Mouse (Mus musculus): ENCODE data around the gene Plxdc1. TPM values are rescaled to one million over a fixed set of nuclear protein-coding genes. Genes with fewer than 3 reads are reported as not detected.

The Plxdc1 gene
- polyA plus RNA-seq, 1 experiment from 2014 or later = 1.8 TPM

GRCm38 (mm10) chr11:98005076-98005475 is 18.8 kb upstream of the Plxdc1 start:
- Histone ChIP-seq H3K27ac (no peak overlapping the region), H3K4me2 (ENCODE audit: low read length) (no peak overlapping the region), H3K27me3 (ENCODE audit: insufficient read depth, low read length) (0 out of 2 replicates have a peak, but pooled peaks cover 4% of the 10 kb centered on the region), H3K9ac (ENCODE audit: low read depth, low read length) (no peak overlapping the region), H3K36me3 (ENCODE audit: insufficient read depth, low read length) (0 out of 2 replicates have a peak, but pooled peaks cover 8% of the 10 kb centered on the region), H3K9me3 (replicated peaks; ENCODE audit: low read length) (no peaks in the 10 kb centered on the region), H3K4me3 (replicated peaks; ENCODE audit: low read depth, low read length) (no peak overlapping the region), H3K4me1 (replicated peaks; ENCODE audit: insufficient read depth, low read length) (peaks cover 8% of the 10 kb centered on the region)
- WGBS = 64% methylated on average over 13 of the region's 13 CpGs
- TF ChIP-seq CTCF (IDR thresholded peaks at IDR 0.05; ENCODE audit: low read depth) = no peak
- DNase-seq (ENCODE audit: low spot score) = no peak
- ATAC-seq (replicated peaks; ENCODE audit: low FRiP score, low read depth) = no peak

GRCm38 (mm10) chr11:98004161-98004560 is 17.9 kb upstream of the Plxdc1 start:
- no peak overlapping the region for H3K9ac ChIP-seq (ENCODE audit: low read depth, low read length)
- DNase-seq (ENCODE audit: low spot score) = no peak
- 70% methylated on average over 8 of the region's 8 CpGs for WGBS
- H3K27ac ChIP-seq = no peak overlapping the region
- TF ChIP-seq CTCF (IDR thresholded peaks at IDR 0.05; ENCODE audit: low read depth) = no peak
- H3K4me3 ChIP-seq (replicated peaks; ENCODE audit: low read depth, low read length) = no peak overlapping the region
- peaks cover 11% of the 10 kb centered on the region for H3K4me1 ChIP-seq (replicated peaks; ENCODE audit: insufficient read depth, low read length)
- 0 out of 2 replicates have a peak, but pooled peaks cover 4% of the 10 kb centered on the region for H3K36me3 ChIP-seq (ENCODE audit: insufficient read depth, low read length)
- ATAC-seq (replicated peaks; ENCODE audit: low FRiP score, low read depth) = no peak
- H3K9me3 ChIP-seq (replicated peaks; ENCODE audit: low read length) = no peaks in the 10 kb centered on the region
- no peak overlapping the region for H3K4me2 ChIP-seq (ENCODE audit: low read length)
- 0 out of 2 replicates have a peak, but pooled peaks cover 4% of the 10 kb centered on the region for H3K27me3 ChIP-seq (ENCODE audit: insufficient read depth, low read length)

DNA sequence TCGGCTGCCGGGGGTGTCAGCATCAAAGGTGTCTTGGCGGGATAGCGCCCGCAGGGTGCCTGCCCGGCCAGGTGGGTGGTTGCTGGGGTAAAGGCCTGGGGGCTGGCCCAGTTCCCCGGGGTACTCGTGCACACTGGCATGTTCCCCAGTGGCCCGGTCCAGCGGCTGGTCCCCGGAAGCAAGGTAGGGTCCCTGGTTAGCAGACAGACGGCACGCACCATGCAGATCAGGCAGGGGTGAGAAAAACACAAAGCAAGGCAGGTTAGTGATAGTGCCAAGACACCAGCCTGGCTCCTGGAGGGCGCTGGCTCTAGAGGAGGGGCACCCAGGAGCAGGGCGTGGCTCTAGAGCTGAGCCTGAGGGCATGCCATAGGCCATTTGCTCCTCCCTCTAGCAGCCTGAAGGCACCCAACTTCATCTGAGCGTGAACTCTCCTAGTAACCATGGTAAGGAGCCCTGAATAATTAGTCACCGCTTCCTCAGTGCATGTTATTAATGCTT is 17.0 kb upstream of the Plxdc1 start:
- 49% methylated on average over 17 of the region's 17 CpGs for WGBS
- H3K27ac ChIP-seq = no peak overlapping the region
- TF ChIP-seq CTCF (IDR thresholded peaks at IDR 0.05; ENCODE audit: low read depth) = no peak

DNA sequence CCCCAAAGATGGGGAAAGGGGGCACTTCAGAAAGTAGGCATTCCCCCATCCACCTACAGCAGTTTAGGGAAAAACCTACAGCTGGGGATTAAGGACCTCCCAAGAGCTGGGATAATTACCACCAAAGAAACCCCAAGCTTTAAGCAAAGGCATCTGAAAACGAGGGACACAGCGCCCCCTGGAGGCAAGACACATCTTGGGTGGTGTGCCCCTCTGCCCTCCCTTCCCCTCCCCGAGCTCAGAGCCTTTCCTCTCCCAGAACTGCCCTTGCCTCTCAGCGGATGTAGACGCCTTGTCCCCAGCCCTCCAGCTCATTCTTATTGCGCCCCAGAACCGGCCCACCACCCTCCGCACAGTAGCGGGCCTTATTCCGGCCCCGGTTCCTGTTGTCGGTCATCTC is 16.4 kb upstream of the Plxdc1 start:
- DNase-seq (ENCODE audit: low spot score) = peak; percentile 89
- Histone ChIP-seq H3K9me3 (replicated peaks; ENCODE audit: low read length) (no peaks in the 10 kb centered on the region), H3K36me3 (ENCODE audit: insufficient read depth, low read length) (0 out of 2 replicates have a peak, but pooled peaks cover 4% of the 10 kb centered on the region), H3K27ac (no peak overlapping the region), H3K4me1 (replicated peaks; ENCODE audit: insufficient read depth, low read length) (peaks cover 11% of the 10 kb centered on the region), H3K4me3 (replicated peaks; ENCODE audit: low read depth, low read length) (no peak overlapping the region), H3K4me2 (ENCODE audit: low read length) (peak overlapping the region; percentile 28; the same call in 1 of the 2 replicates), H3K27me3 (ENCODE audit: insufficient read depth, low read length) (0 out of 2 replicates have a peak, but pooled peaks cover 4% of the 10 kb centered on the region), H3K9ac (ENCODE audit: low read depth, low read length) (no peak overlapping the region)
- ATAC-seq (replicated peaks; ENCODE audit: low FRiP score, low read depth) = peak; percentile 23; the same call in 1 of the 2 replicates
- peak; percentile 83 for TF ChIP-seq CTCF (IDR thresholded peaks at IDR 0.05; ENCODE audit: low read depth)
- WGBS = 30% methylated on average over 12 of the region's 12 CpGs

More for the DNA sequence above, 17.0 kb upstream of the Plxdc1 start:
- Histone ChIP-seq H3K4me2 (ENCODE audit: low read length) (peak overlapping the region; percentile 28; the same call in 1 of the 2 replicates), H3K9ac (ENCODE audit: low read depth, low read length) (no peak overlapping the region), H3K4me3 (replicated peaks; ENCODE audit: low read depth, low read length) (no peak overlapping the region), H3K4me1 (replicated peaks; ENCODE audit: insufficient read depth, low read length) (peaks cover 11% of the 10 kb centered on the region), H3K27me3 (ENCODE audit: insufficient read depth, low read length) (0 out of 2 replicates have a peak, but pooled peaks cover 4% of the 10 kb centered on the region), H3K9me3 (replicated peaks; ENCODE audit: low read length) (no peaks in the 10 kb centered on the region), H3K36me3 (ENCODE audit: insufficient read depth, low read length) (0 out of 2 replicates have a peak, but pooled peaks cover 4% of the 10 kb centered on the region)
- DNase-seq (ENCODE audit: low spot score) (no peak), ATAC-seq (replicated peaks; ENCODE audit: low FRiP score, low read depth) (0 out of 2 replicates have a peak, but pooled peaks have one; percentile 16)

GRCm38 (mm10) chr11:98001986-98002385 is 15.7 kb upstream of the Plxdc1 start:
- Histone ChIP-seq H3K9ac (ENCODE audit: low read depth, low read length) (no peak overlapping the region), H3K4me1 (replicated peaks; ENCODE audit: insufficient read depth, low read length) (peaks cover 11% of the 10 kb centered on the region)

GRCm38 (mm10) chr11:98001351-98001824 is 15.1 kb upstream of the Plxdc1 start:
- Histone ChIP-seq H3K27ac (no peak overlapping the region), H3K9ac (ENCODE audit: low read depth, low read length) (no peak overlapping the region), H3K27me3 (ENCODE audit: insufficient read depth, low read length) (0 out of 2 replicates have a peak, but pooled peaks cover 4% of the 10 kb centered on the region), H3K9me3 (replicated peaks; ENCODE audit: low read length) (no peaks in the 10 kb centered on the region), H3K4me3 (replicated peaks; ENCODE audit: low read depth, low read length) (no peak overlapping the region), H3K4me2 (ENCODE audit: low read length) (no peak overlapping the region), H3K36me3 (ENCODE audit: insufficient read depth, low read length) (no peaks in the 10 kb centered on the region), H3K4me1 (replicated peaks; ENCODE audit: insufficient read depth, low read length) (peaks cover 11% of the 10 kb centered on the region)
- 36% methylated on average over 11 of the region's 11 CpGs for WGBS
- DNase-seq (ENCODE audit: low spot score) (no peak), ATAC-seq (replicated peaks; ENCODE audit: low FRiP score, low read depth) (no peak)
- TF ChIP-seq CTCF (IDR thresholded peaks at IDR 0.05; ENCODE audit: low read depth) = no peak

More at GRCm38 (mm10) chr11:98001986-98002385, 15.7 kb upstream of the Plxdc1 start:
- Histone ChIP-seq H3K4me2 (ENCODE audit: low read length) (no peak overlapping the region), H3K27ac (no peak overlapping the region), H3K27me3 (ENCODE audit: insufficient read depth, low read length) (0 out of 2 replicates have a peak, but pooled peaks cover 4% of the 10 kb centered on the region), H3K36me3 (ENCODE audit: insufficient read depth, low read length) (0 out of 2 replicates have a peak, but pooled peaks cover 4% of the 10 kb centered on the region), H3K4me3 (replicated peaks; ENCODE audit: low read depth, low read length) (no peak overlapping the region), H3K9me3 (replicated peaks; ENCODE audit: low read length) (no peaks in the 10 kb centered on the region)
- ATAC-seq (replicated peaks; ENCODE audit: low FRiP score, low read depth) (no peak), DNase-seq (ENCODE audit: low spot score) (no peak)
- 69% methylated on average over 6 of the region's 6 CpGs for WGBS
- no peak for TF ChIP-seq CTCF (IDR thresholded peaks at IDR 0.05; ENCODE audit: low read depth)
